In genomic region chr15:41283199-41283598, GRCm38 (mm10) we compare ENCODE assay signal across 6 mouse cellular contexts.
"Had no signal": no experiment of that assay in that cellular context is flagged by ENCODE, and none has a peak within 500 bp of the region (broad histone marks: within the 10 kb centered on the region; RNA-seq: fewer than 3 reads in every experiment).

No protein-coding gene starts in this region.

- DNase-seq: kidney, postnatal 25 days; lung, adult 18-20 months; right cerebral cortex, postnatal 4 days; spleen, adult 18-20 months; thymus, adult 2 months; thymus, postnatal 36 days had no signal
